Mouse (Mus musculus) kidney, embryonic 14.5 days (tissue): ENCODE measurements around the gene C1s2. TPM values are rescaled to one million over a fixed set of nuclear protein-coding genes. Genes with fewer than 3 reads are reported as not detected.
"Not testable (repeated sequence)": the region's sequence is repeated elsewhere in the genome, so short reads cannot be mapped to it uniquely, and the experiment has no call there.

ENCODE experiments used
- ATAC-seq: fragments of 200-750 bp; cut with Nextera tagmentation; 2 replicates; pipeline ENCODE4 v1.8.0; 2017; ENCODE audit warnings: moderate number of reproducible peaks, mild to moderate bottlenecking, moderate TSS enrichment, moderate library complexity; ENCODE audit not compliant: low FRiP score, low TSS enrichment
- H3K27ac ChIP-seq: fragments of 300-500 bp; sonication (generic); 2 replicates; pipeline ENCODE4 v1.5.1; 2014; ENCODE audit warnings: low read depth, mild to moderate bottlenecking, low read length, moderate library complexity, mixed read lengths
- H3K27me3 ChIP-seq: fragments of 300-500 bp; sonication (generic); 2 replicates; pipeline ENCODE4 v1.6.1; 2014; ENCODE audit warnings: mild to moderate bottlenecking, low read length; ENCODE audit not compliant: control insufficient read depth, insufficient read depth
- H3K36me3 ChIP-seq: fragments of 300-500 bp; sonication (generic); 2 replicates; pipeline ENCODE4 v1.6.1; 2014; ENCODE audit warnings: low read length, mixed read lengths; ENCODE audit not compliant: control insufficient read depth, insufficient read depth
- H3K4me1 ChIP-seq: fragments of 300-500 bp; sonication (generic); 2 replicates; pipeline ENCODE4 v1.6.1; 2014; ENCODE audit warnings: low read length, mixed read lengths; ENCODE audit not compliant: control insufficient read depth, insufficient read depth
- H3K4me2 ChIP-seq: fragments of 300-500 bp; sonication (generic); replicated peaks from 2 replicates; pipeline ENCODE4 v1.6.1; 2014; ENCODE audit warnings: low read depth, mild to moderate bottlenecking, low read length
- H3K4me3 ChIP-seq: fragments of 300-500 bp; sonication (generic); 2 replicates; pipeline ENCODE4 v1.5.1; 2014; ENCODE audit warnings: mild to moderate bottlenecking, low read length
- H3K9ac ChIP-seq: fragments of 300-500 bp; sonication (generic); 2 replicates; pipeline ENCODE4 v1.6.1; 2014; ENCODE audit warnings: low read depth, mild to moderate bottlenecking, low read length, moderate library complexity
- H3K9me3 ChIP-seq: fragments of 300-500 bp; sonication (generic); 2 replicates; pipeline ENCODE4 v1.6.1; 2016; ENCODE audit warnings: low read length; ENCODE audit not compliant: control insufficient read depth
- WGBS: fragments of 180-500 bp; shearing (Covaris S2); extraction: QIAGEN DNeasy Blood & Tissue Kit; methylation state at CpG from one replicate; pipeline ENCODE4 v1.1.7; 2014; 5-methylcytosine and 5-hydroxymethylcytosine counted together
- polyA plus RNA-seq: library from polyadenylated mRNA; unstranded; fragments of >200 nt; fragmentation: Nextera tagmentation; extraction: Ambion mirVana; gene quantifications from 2 replicates; pipeline ENCODE4 v1.2.1, GENCODE M21; 2014

C1s2 gene
- polyA plus RNA-seq, result 0.08 TPM in 1 of 2 replicates, not detected in the other

GRCm38 (mm10) chr6:124635985-124636384, at the start of gene C1s2:
Gene C1s2, minus strand, starts transcription at chr6:124636085.
- H3K9me3 ChIP-seq, H3K4me1 ChIP-seq, H3K9ac ChIP-seq, H3K36me3 ChIP-seq, H3K4me3 ChIP-seq, ATAC-seq, H3K27ac ChIP-seq, H3K4me2 ChIP-seq, H3K27me3 ChIP-seq: not testable (repeated sequence)
- 70% methylated on average over 2 of the region's 2 CpGs for WGBS

GRCm38 (mm10) chr6:124683591-124684417, 47.9 kb upstream of the C1s2 start:
- no peaks in the 10 kb centered on the region for H3K27me3 ChIP-seq
- H3K4me1 ChIP-seq, result no peaks in the 10 kb centered on the region
- H3K36me3 ChIP-seq, result no peaks in the 10 kb centered on the region
- no peak overlapping the region for H3K9ac ChIP-seq
- no peaks in the 10 kb centered on the region for H3K9me3 ChIP-seq
- WGBS, result 72% methylated on average over 14 of the region's 14 CpGs
- peak; percentile 25; the same call in 1 of the 2 replicates for ATAC-seq
- no peak overlapping the region for H3K27ac ChIP-seq
- no peak overlapping the region for H3K4me3 ChIP-seq
- no peak overlapping the region for H3K4me2 ChIP-seq

GRCm38 (mm10) chr6:124682291-124682690, 46.4 kb upstream of the C1s2 start:
- 57% methylated on average over 6 of the region's 6 CpGs for WGBS

GRCm38 (mm10) chr6:124679486-124679885, 43.6 kb upstream of the C1s2 start:
- ATAC-seq, result no peak
- no peaks in the 10 kb centered on the region for H3K27me3 ChIP-seq
- no peak overlapping the region for H3K4me2 ChIP-seq
- 93% methylated on average over 3 of the region's 3 CpGs for WGBS
- H3K4me1 ChIP-seq, result no peaks in the 10 kb centered on the region
- H3K27ac ChIP-seq, result no peak overlapping the region
- no peak overlapping the region for H3K4me3 ChIP-seq
- no peak overlapping the region for H3K9ac ChIP-seq
- no peaks in the 10 kb centered on the region for H3K9me3 ChIP-seq
- H3K36me3 ChIP-seq, result no peaks in the 10 kb centered on the region

More at GRCm38 (mm10) chr6:124682291-124682690, 46.4 kb upstream of the C1s2 start:
- H3K27me3 ChIP-seq, ATAC-seq, H3K9me3 ChIP-seq, H3K4me2 ChIP-seq, H3K4me1 ChIP-seq, H3K4me3 ChIP-seq, H3K36me3 ChIP-seq, H3K9ac ChIP-seq, H3K27ac ChIP-seq: not testable (repeated sequence)

GRCm38 (mm10) chr6:124678769-124679168, 42.9 kb upstream of the C1s2 start:
- WGBS, result 98% methylated on average over 7 of the region's 7 CpGs
- H3K4me3 ChIP-seq, result no peak overlapping the region
- no peak for ATAC-seq
- no peaks in the 10 kb centered on the region for H3K36me3 ChIP-seq
- H3K9me3 ChIP-seq, result no peaks in the 10 kb centered on the region
- H3K4me1 ChIP-seq, result no peaks in the 10 kb centered on the region
- no peak overlapping the region for H3K27ac ChIP-seq
- H3K4me2 ChIP-seq, result no peak overlapping the region
- no peaks in the 10 kb centered on the region for H3K27me3 ChIP-seq
- H3K9ac ChIP-seq, result no peak overlapping the region

- Histone ChIP-seq H3K4me2 (no peak overlapping the region), H3K27me3 (no peaks in the 10 kb centered on the region), H3K9me3 (no peaks in the 10 kb centered on the region), H3K9ac (no peak overlapping the region), H3K36me3 (no peaks in the 10 kb centered on the region), H3K27ac (no peak overlapping the region), H3K4me1 (peaks cover 5% of the 10 kb centered on the region; the same call in 1 of the 2 replicates), H3K4me3 (no peak overlapping the region)
- 92% methylated on average over 6 of the region's 6 CpGs for WGBS
- ATAC-seq, result no peak
These were observed 40.3 kb upstream of the C1s2 start for GRCm38 (mm10) chr6:124676171-124676570.

GRCm38 (mm10) chr6:124674591-124674990, 38.7 kb upstream of the C1s2 start:
- ATAC-seq, result no peak
- Histone ChIP-seq H3K9ac (no peak overlapping the region), H3K4me3 (no peak overlapping the region), H3K4me2 (no peak overlapping the region), H3K27ac (no peak overlapping the region), H3K27me3 (no peaks in the 10 kb centered on the region), H3K36me3 (no peaks in the 10 kb centered on the region), H3K9me3 (no peaks in the 10 kb centered on the region), H3K4me1 (peaks cover 5% of the 10 kb centered on the region; the same call in 1 of the 2 replicates)
- 95% methylated on average over 7 of the region's 7 CpGs for WGBS

GRCm38 (mm10) chr6:124673619-124674018, 37.7 kb upstream of the C1s2 start:
- H3K4me2 ChIP-seq, result no peak overlapping the region
- H3K4me1 ChIP-seq, result peaks cover 5% of the 10 kb centered on the region; the same call in 1 of the 2 replicates
- H3K27ac ChIP-seq, result no peak overlapping the region
- no peaks in the 10 kb centered on the region for H3K27me3 ChIP-seq
- H3K36me3 ChIP-seq, result no peaks in the 10 kb centered on the region
- no peak overlapping the region for H3K4me3 ChIP-seq
- no peaks in the 10 kb centered on the region for H3K9me3 ChIP-seq
- no peak for ATAC-seq
- WGBS, result 93% methylated on average over 9 of the region's 9 CpGs
- H3K9ac ChIP-seq, result no peak overlapping the region

GRCm38 (mm10) chr6:124672100-124672499, 36.2 kb upstream of the C1s2 start:
- ATAC-seq, result no peak
- no peaks in the 10 kb centered on the region for H3K36me3 ChIP-seq
- H3K4me1 ChIP-seq, result peaks cover 5% of the 10 kb centered on the region; the same call in 1 of the 2 replicates
- H3K9ac ChIP-seq, result no peak overlapping the region
- no peak overlapping the region for H3K27ac ChIP-seq
- no peak overlapping the region for H3K4me2 ChIP-seq
- H3K9me3 ChIP-seq, result no peaks in the 10 kb centered on the region
- no peaks in the 10 kb centered on the region for H3K27me3 ChIP-seq
- H3K4me3 ChIP-seq, result no peak overlapping the region
- 38% methylated on average over 6 of the region's 6 CpGs for WGBS
